Mouse (Mus musculus): Measurements from ENCODE around the gene Krtap19-1. TPM values are rescaled to one million over a fixed set of nuclear protein-coding genes. Genes with fewer than 3 reads are reported as not detected.

Krtap19-1 gene
- not detected in 2 replicates for polyA plus RNA-seq (2015; fragmentation: Nextera tagmentation; extraction: Ambion mirVana)

DNA sequence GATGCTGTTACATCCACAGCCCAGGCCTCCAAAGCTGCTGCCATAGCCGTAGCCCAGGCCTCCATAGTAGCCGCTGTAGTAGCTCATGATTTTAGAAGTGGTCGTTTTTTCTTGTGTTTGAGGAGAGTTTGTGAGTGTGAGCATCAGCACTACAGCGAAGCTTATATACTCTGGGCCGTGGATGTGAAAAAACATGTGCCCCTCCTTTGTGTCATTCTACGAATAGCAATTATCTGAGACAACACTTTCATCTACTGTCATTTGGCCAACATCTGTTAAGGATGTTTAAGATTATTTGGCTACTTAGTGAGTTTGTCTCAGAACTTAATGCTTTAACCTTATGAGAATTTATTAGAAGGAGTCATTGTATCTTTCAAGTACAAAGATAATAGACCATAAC is at the start of gene Krtap19-1:
Gene Krtap19-1, minus strand, starts transcription at position 101 of the 400 bp plus-strand sequence.
- Histone ChIP-seq H3K4me3 (replicated peaks) (no peak within 1 kb of the TSS), H3K36me3 (no peaks in the 10 kb centered on the region), H3K27ac (no peak within 1 kb of the TSS), H3K27me3 (replicated peaks) (no peaks in the 10 kb centered on the region), H3K9me3 (no peaks in the 10 kb centered on the region), H3K4me1 (no peaks in the 10 kb centered on the region), H3K4me2 (no peak within 1 kb of the TSS), H3K9ac (no peak within 1 kb of the TSS)
- 86% methylated on average over 6 of the region's 6 CpGs for WGBS
- no peak for ATAC-seq (ENCODE audit: insufficient read depth, low FRiP score, low read depth)

DNA sequence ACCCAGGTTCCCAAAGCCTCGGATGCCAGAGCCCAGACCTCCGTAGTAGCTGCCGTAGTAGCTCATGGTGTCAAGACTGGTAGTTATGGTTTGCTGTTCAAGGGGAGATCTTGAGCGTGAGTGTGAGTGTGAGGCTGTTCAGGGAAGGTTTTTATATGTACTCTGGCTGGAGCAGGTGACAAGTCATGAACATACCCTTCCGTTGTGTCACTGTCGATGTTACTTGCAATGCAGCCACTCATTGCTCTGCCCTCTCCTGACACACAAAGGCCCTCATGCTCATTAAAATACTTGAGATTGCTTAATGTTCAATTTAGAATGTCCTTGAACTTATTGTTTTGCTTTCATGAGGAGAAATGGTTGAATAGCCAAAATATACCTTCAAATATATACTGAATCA is 27.1 kb upstream of the Krtap19-1 start, which contains the start of gene Krtap19-5:
Gene Krtap19-5, minus strand, starts transcription at position 101 of the 400 bp plus-strand sequence.
- ATAC-seq (ENCODE audit: insufficient read depth, low FRiP score, low read depth): no peak
- Histone ChIP-seq H3K27me3 (replicated peaks) (no peaks in the 10 kb centered on the region), H3K27ac (no peak within 1 kb of the TSS), H3K4me1 (no peaks in the 10 kb centered on the region), H3K9ac (no peak within 1 kb of the TSS), H3K4me3 (replicated peaks) (no peak within 1 kb of the TSS), H3K9me3 (no peaks in the 10 kb centered on the region), H3K4me2 (no peak within 1 kb of the TSS), H3K36me3 (no peaks in the 10 kb centered on the region)
- 90% methylated on average over 6 of the region's 6 CpGs for WGBS

DNA sequence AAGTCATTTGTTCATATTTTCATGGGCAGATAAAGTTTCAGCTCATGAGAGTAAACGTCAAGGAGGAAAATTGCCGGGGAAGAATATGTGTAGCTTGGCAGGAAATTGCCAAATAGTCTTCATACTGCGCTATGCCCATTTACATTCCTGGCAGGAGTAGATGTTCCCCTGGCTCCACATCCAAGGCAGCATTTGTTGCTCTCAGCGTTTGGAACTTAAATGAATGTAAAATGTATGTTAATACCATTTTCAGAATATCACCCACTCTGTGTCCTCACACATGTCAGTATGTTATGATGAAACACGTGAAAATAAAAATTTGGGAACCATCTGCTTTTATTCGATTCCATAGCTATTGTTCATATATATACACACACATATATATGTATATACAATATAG is 17.7 kb upstream of the Krtap19-1 start:
- WGBS: 86% methylated on average over 6 of the region's 6 CpGs
- H3K4me2 ChIP-seq: no peak overlapping the region
- H3K9me3 ChIP-seq: no peaks in the 10 kb centered on the region
- no peaks in the 10 kb centered on the region for H3K4me1 ChIP-seq
- no peak overlapping the region for H3K27ac ChIP-seq
- H3K9ac ChIP-seq: no peak overlapping the region
- H3K4me3 ChIP-seq (replicated peaks): no peak overlapping the region
- H3K36me3 ChIP-seq: no peaks in the 10 kb centered on the region
- no peaks in the 10 kb centered on the region for H3K27me3 ChIP-seq (replicated peaks)
- no peak for ATAC-seq (ENCODE audit: insufficient read depth, low FRiP score, low read depth)

DNA sequence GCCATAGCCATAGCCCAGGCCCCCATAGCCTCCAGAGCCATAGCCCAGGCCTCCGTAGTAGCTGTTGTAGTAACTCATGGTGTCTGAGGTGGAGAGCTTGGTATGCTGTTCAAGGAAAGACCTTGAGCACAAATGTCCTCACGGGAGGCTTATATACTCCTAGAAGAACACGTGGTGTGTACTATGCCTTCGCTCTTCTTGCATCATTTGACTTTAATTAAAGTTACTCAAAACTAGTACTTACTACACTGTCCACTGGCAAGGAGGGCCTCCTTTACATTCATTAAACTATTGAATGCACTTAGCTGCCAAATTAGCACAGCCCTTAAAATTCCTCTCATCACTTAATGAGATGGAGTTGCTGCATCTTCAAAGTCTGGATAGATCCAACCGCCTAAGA is 15.8 kb upstream of the Krtap19-1 start, which contains the start of gene Krtap19-4:
Gene Krtap19-4, minus strand, starts transcription at position 101 of the 400 bp plus-strand sequence.
- H3K27me3 ChIP-seq (replicated peaks): no peaks in the 10 kb centered on the region
- H3K27ac ChIP-seq: no peak within 1 kb of the TSS
- H3K4me1 ChIP-seq: no peaks in the 10 kb centered on the region
- H3K9ac ChIP-seq: no peak within 1 kb of the TSS
- WGBS: 85% methylated on average over 5 of the region's 5 CpGs
- H3K4me3 ChIP-seq (replicated peaks): no peak within 1 kb of the TSS
- no peaks in the 10 kb centered on the region for H3K9me3 ChIP-seq
- ATAC-seq (ENCODE audit: insufficient read depth, low FRiP score, low read depth): no peak
- H3K4me2 ChIP-seq: no peak within 1 kb of the TSS
- H3K36me3 ChIP-seq: no peaks in the 10 kb centered on the region

- H3K4me3 ChIP-seq (replicated peaks): no peak within 1 kb of the TSS
- no peaks in the 10 kb centered on the region for H3K36me3 ChIP-seq
- no peak within 1 kb of the TSS for H3K9ac ChIP-seq
- no peak within 1 kb of the TSS for H3K4me2 ChIP-seq
- ATAC-seq (ENCODE audit: insufficient read depth, low FRiP score, low read depth): no peak
- H3K9me3 ChIP-seq: no peaks in the 10 kb centered on the region
- no peaks in the 10 kb centered on the region for H3K4me1 ChIP-seq
- 75% methylated on average over 2 of the region's 2 CpGs for WGBS
- H3K27ac ChIP-seq: no peak within 1 kb of the TSS
- no peaks in the 10 kb centered on the region for H3K27me3 ChIP-seq (replicated peaks)
These were observed 8.7 kb upstream of the Krtap19-1 start, which contains the start of gene Krtap19-3 for GRCm38 (mm10) chr16:88877938-88878337. Krtap19-3 (minus strand) TSS chr16:88878038.

DNA sequence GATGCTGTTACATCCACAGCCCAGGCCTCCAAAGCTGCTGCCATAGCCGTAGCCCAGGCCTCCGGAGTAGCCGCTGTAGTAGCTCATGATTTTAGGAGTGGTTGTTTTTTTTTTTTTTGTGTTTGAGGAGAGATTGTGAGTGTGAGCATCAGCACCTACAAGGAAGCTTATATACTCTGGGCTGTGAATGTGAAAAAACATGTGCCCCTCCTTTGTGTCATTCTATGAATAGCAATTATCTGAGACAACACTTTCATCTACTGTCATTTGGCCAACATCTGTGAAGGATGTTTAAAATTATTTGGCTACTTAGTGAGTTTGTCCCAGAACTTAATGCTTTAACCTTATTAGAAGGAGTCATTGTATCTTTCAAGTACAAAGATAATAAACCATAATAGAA is 5.0 kb upstream of the Krtap19-1 start, which contains the start of gene Krtap19-2:
Gene Krtap19-2, minus strand, starts transcription at position 101 of the 400 bp plus-strand sequence.
- ATAC-seq (ENCODE audit: insufficient read depth, low FRiP score, low read depth): no peak
- no peak within 1 kb of the TSS for H3K9ac ChIP-seq
- H3K4me3 ChIP-seq (replicated peaks): no peak within 1 kb of the TSS
- no peak within 1 kb of the TSS for H3K27ac ChIP-seq
- no peaks in the 10 kb centered on the region for H3K36me3 ChIP-seq
- WGBS: 95% methylated on average over 3 of the region's 3 CpGs
- no peaks in the 10 kb centered on the region for H3K27me3 ChIP-seq (replicated peaks)
- H3K4me1 ChIP-seq: no peaks in the 10 kb centered on the region
- no peak within 1 kb of the TSS for H3K4me2 ChIP-seq
- H3K9me3 ChIP-seq: no peaks in the 10 kb centered on the region

GRCm38 (mm10) chr16:88864887-88865407 is 4.3 kb downstream of the Krtap19-1 start:
- Histone ChIP-seq H3K4me1 (no peaks in the 10 kb centered on the region), H3K9ac (no peak overlapping the region), H3K36me3 (no peaks in the 10 kb centered on the region), H3K4me2 (no peak overlapping the region), H3K27me3 (replicated peaks) (no peaks in the 10 kb centered on the region), H3K9me3 (no peaks in the 10 kb centered on the region), H3K4me3 (replicated peaks) (no peak overlapping the region), H3K27ac (no peak overlapping the region)
- ATAC-seq (ENCODE audit: insufficient read depth, low FRiP score, low read depth): no peak
- WGBS: 83% methylated on average over 4 of the region's 4 CpGs

DNA sequence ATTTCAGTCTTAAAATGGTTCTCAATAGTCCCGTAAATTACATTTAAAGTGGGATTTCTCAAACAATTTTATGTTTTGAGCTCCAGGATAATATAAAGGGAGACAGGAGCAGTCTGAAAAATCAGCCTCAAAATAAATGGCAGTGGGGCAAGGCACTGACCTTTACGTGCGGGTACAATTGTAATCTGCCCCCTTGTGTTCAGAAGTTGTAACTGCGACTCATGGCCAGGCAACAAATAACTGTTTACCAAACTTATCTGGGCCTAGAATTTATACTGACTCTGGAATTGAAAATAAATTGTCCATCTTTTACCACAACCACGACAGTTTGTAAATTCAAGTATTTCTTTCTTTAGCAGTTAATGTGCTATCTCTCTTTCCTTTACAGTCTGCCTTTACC is 17.8 kb downstream of the Krtap19-1 start:
- Histone ChIP-seq H3K27me3 (replicated peaks) (no peaks in the 10 kb centered on the region), H3K4me3 (replicated peaks) (no peak overlapping the region), H3K27ac (no peak overlapping the region), H3K4me2 (no peak overlapping the region), H3K9me3 (no peaks in the 10 kb centered on the region), H3K36me3 (no peaks in the 10 kb centered on the region), H3K4me1 (no peaks in the 10 kb centered on the region), H3K9ac (no peak overlapping the region)
- 23% methylated on average over 5 of the region's 5 CpGs for WGBS
- no peak for ATAC-seq (ENCODE audit: insufficient read depth, low FRiP score, low read depth)

DNA sequence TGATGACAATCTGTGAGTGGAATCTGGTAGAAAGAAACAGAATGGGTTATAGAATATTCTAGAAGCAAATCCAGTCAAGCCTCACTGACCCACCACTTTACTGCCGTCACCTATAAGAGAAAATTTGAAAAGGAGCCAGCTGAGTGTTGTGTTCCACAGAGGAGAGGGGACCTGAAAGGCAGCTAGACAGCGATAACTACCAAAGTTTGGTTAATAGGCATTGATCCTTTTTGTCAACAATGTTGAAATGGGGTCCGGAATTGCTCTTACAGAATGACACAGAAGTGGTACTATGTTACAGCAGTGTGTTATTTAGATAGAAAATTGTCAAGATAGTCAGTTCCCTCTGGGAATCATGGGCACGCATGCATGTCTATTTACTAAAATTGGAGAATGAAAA is 20.7 kb downstream of the Krtap19-1 start:
- H3K4me2 ChIP-seq: no peak overlapping the region
- H3K4me3 ChIP-seq (replicated peaks): no peak overlapping the region
- no peaks in the 10 kb centered on the region for H3K36me3 ChIP-seq
- no peak overlapping the region for H3K27ac ChIP-seq
- ATAC-seq (ENCODE audit: insufficient read depth, low FRiP score, low read depth): no peak
- no peak overlapping the region for H3K9ac ChIP-seq
- no peaks in the 10 kb centered on the region for H3K9me3 ChIP-seq
- no peaks in the 10 kb centered on the region for H3K4me1 ChIP-seq
- 68% methylated on average over 4 of the region's 4 CpGs for WGBS
- H3K27me3 ChIP-seq (replicated peaks): no peaks in the 10 kb centered on the region

- Histone ChIP-seq H3K27ac (no peak overlapping the region), H3K9ac (no peak overlapping the region), H3K4me2 (no peak overlapping the region), H3K27me3 (replicated peaks) (no peaks in the 10 kb centered on the region), H3K4me1 (no peaks in the 10 kb centered on the region), H3K9me3 (no peaks in the 10 kb centered on the region), H3K36me3 (no peaks in the 10 kb centered on the region), H3K4me3 (replicated peaks) (no peak overlapping the region)
- ATAC-seq (ENCODE audit: insufficient read depth, low FRiP score, low read depth): no peak
- 87% methylated on average over 1 of the region's 1 CpGs for WGBS
These were observed 21.8 kb downstream of the Krtap19-1 start for GRCm38 (mm10) chr16:88847363-88847762.

DNA sequence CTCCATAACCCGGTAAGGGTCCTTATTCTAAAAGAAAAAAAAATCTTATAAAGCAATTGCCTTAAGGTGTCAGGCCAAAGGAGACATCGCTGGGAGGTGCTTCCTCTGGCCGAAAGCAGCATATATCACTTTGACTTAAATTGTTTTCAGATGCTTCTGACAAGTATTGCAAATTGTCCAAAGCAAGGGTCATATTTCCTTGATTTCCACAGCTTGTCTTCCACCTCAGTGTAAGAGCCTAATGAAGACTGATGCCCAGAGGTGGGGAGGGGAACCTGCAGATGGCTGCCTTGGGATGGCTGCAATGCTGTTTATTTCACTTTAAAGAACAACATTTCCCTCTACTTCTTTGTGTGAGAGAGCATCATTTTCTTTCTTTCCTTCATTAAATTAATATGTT is 42.2 kb downstream of the Krtap19-1 start:
- Histone ChIP-seq H3K36me3 (no peaks in the 10 kb centered on the region), H3K4me3 (replicated peaks) (no peak overlapping the region), H3K27me3 (replicated peaks) (no peaks in the 10 kb centered on the region), H3K4me1 (no peaks in the 10 kb centered on the region), H3K4me2 (no peak overlapping the region), H3K27ac (no peak overlapping the region), H3K9me3 (no peaks in the 10 kb centered on the region), H3K9ac (no peak overlapping the region)
- 51% methylated on average over 3 of the region's 3 CpGs for WGBS
- ATAC-seq (ENCODE audit: insufficient read depth, low FRiP score, low read depth): no peak

DNA sequence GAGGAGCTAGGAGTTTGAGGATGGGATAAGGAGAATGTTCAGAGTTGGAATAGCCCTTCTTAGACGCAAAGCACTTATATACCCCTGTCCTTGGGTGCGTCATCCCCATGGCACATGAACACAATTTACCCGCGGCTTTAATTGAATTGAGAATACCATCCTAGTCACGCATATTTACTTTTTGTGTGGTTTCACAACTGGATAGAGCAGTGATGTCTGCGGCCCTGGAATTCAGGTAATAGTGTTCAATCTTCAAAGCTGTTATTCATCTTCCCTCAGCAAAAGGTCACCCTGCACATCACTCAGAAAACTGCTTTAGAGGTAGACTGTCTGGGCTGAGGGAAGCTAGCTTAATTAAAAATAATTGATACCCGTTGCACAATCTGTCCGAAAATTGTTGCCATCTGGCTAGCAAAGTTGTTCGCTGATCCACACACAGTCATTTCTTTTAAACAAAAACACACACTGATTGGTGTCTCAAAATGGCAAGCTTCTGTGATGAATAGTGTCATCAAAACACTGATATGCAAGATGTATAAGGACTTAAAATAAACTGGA is 43.0 kb downstream of the Krtap19-1 start, which contains the start of gene Krtap14:
Gene Krtap14, minus strand, starts transcription at position 51 of the 558 bp plus-strand sequence.
- no peak within 1 kb of the TSS for H3K9ac ChIP-seq
- WGBS: 85% methylated on average over 9 of the region's 9 CpGs
- no peaks in the 10 kb centered on the region for H3K4me1 ChIP-seq
- no peak within 1 kb of the TSS for H3K4me2 ChIP-seq
- H3K27ac ChIP-seq: no peak within 1 kb of the TSS
- no peaks in the 10 kb centered on the region for H3K36me3 ChIP-seq
- H3K9me3 ChIP-seq: no peaks in the 10 kb centered on the region
- no peaks in the 10 kb centered on the region for H3K27me3 ChIP-seq (replicated peaks)
- no peak within 1 kb of the TSS for H3K4me3 ChIP-seq (replicated peaks)
- no peak for ATAC-seq (ENCODE audit: insufficient read depth, low FRiP score, low read depth)
